Mouse (Mus musculus): ENCODE measurements at regions not wholly inside any gene's neighbourhood (a gene's known extent, or its start where the extent isn't known, plus 50 kb on each side); places are given as distances from the start of the nearest gene placed in this dataset.

DNA sequence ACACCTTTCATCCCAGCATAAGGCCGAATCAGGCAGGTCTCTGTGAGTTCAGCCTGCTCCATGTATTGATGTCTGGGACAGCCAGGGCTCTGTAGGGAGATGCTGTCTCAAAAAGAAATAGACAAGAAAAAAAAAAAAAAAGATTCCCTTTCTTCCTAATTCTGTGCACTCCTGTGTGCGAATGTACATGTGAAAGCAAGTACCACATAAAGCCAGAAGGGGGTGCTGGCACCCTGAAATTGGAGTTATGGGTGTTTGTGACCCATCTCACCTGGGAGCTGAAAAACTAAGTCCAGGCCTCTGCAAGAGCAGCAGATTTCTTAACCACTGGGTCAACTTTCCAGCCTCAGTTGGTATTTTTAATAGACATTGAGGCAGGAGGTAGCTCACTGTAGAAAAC lies 280.6 kb upstream of the Zdhhc25 start:
- intact Hi-C loops (cut with DNase I): no loop called here
- no peaks in the 10 kb centered on the region for H3K36me3 ChIP-seq (ENCODE audit: control insufficient read depth, insufficient read depth, low read length)
- H3K4me3 ChIP-seq: no peak overlapping the region
- peak; percentile 23; the same call in 1 of the 2 replicates for TF ChIP-seq CTCF (IDR thresholded peaks at IDR 0.05)
- TF ChIP-seq POLR2A (IDR thresholded peaks at IDR 0.05; ENCODE audit: insufficient read depth, low read depth, low read length): no peak
- TF ChIP-seq EP300 (IDR thresholded peaks at IDR 0.05; ENCODE audit: insufficient read depth, low read depth, low read length): no peak
- H3K27ac ChIP-seq: no peak overlapping the region
- DNase-seq: no peak
- WGBS: 63% methylated on average over 2 of the region's 2 CpGs
- no peaks in the 10 kb centered on the region for H3K4me1 ChIP-seq (ENCODE audit: control insufficient read depth, insufficient read depth, low read length)
- no peaks in the 10 kb centered on the region for H3K79me2 ChIP-seq (replicated peaks; ENCODE audit: control insufficient read depth, insufficient read depth, low read length)
- H3K27me3 ChIP-seq (ENCODE audit: control insufficient read depth, insufficient read depth, low read length): no peaks in the 10 kb centered on the region
- H3K9ac ChIP-seq (ENCODE audit: low read depth, low read length): no peak overlapping the region

- Histone ChIP-seq H3K9ac (ENCODE audit: low read depth, low read length) (no peak overlapping the region), H3K27ac (no peak overlapping the region), H3K4me1 (ENCODE audit: control insufficient read depth, insufficient read depth, low read length) (no peaks in the 10 kb centered on the region), H3K4me3 (no peak overlapping the region), H3K79me2 (replicated peaks; ENCODE audit: control insufficient read depth, insufficient read depth, low read length) (no peaks in the 10 kb centered on the region), H3K36me3 (ENCODE audit: control insufficient read depth, insufficient read depth, low read length) (no peaks in the 10 kb centered on the region), H3K27me3 (ENCODE audit: control insufficient read depth, insufficient read depth, low read length) (no peaks in the 10 kb centered on the region)
- no peak for TF ChIP-seq EP300 (IDR thresholded peaks at IDR 0.05; ENCODE audit: insufficient read depth, low read depth, low read length)
- TF ChIP-seq POLR2A (IDR thresholded peaks at IDR 0.05; ENCODE audit: insufficient read depth, low read depth, low read length): no peak
- TF ChIP-seq CTCF (IDR thresholded peaks at IDR 0.05): no peak
- WGBS: 79% methylated on average over 16 of the region's 16 CpGs
- intact Hi-C loops (cut with DNase I): no loop called here
- no peak for DNase-seq
Measured at GRCm38 (mm10) chr15:88323584-88324375, 276.3 kb upstream of the Zdhhc25 start.

DNA sequence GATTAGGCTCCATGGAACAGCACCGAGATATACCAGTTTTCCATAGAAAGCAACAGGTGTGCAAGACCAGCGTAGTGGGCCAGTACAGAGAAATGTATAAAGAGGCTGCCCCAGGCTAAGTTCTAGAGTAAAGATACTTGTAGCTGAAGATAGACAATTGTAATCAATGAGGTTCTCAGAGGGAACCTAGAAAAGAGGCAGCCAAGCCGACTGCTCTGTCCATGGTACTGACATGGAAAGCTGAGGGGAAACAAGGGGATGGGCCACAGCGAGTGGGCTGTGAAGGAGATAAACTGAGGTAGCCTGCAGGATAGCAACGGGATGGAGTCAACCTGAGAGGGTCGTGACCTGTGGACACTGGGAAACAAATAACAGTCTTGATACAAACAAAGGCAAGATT lies 275.0 kb upstream of the Zdhhc25 start:
- Histone ChIP-seq H3K9ac (ENCODE audit: low read depth, low read length) (no peak overlapping the region), H3K4me3 (no peak overlapping the region), H3K4me1 (ENCODE audit: control insufficient read depth, insufficient read depth, low read length) (no peaks in the 10 kb centered on the region), H3K79me2 (replicated peaks; ENCODE audit: control insufficient read depth, insufficient read depth, low read length) (no peaks in the 10 kb centered on the region), H3K27me3 (ENCODE audit: control insufficient read depth, insufficient read depth, low read length) (no peaks in the 10 kb centered on the region), H3K36me3 (ENCODE audit: control insufficient read depth, insufficient read depth, low read length) (no peaks in the 10 kb centered on the region), H3K27ac (no peak overlapping the region)
- no peak for DNase-seq
- TF ChIP-seq CTCF (IDR thresholded peaks at IDR 0.05): no peak
- no peak for TF ChIP-seq EP300 (IDR thresholded peaks at IDR 0.05; ENCODE audit: insufficient read depth, low read depth, low read length)
- TF ChIP-seq POLR2A (IDR thresholded peaks at IDR 0.05; ENCODE audit: insufficient read depth, low read depth, low read length): no peak
- 38% methylated on average over 6 of the region's 6 CpGs for WGBS
- intact Hi-C loops (cut with DNase I): no loop called here

GRCm38 (mm10) chr15:88353206-88353605 lies 246.9 kb upstream of the Zdhhc25 start:
- Histone ChIP-seq H3K27me3 (ENCODE audit: control insufficient read depth, insufficient read depth, low read length) (no peaks in the 10 kb centered on the region), H3K79me2 (replicated peaks; ENCODE audit: control insufficient read depth, insufficient read depth, low read length) (no peaks in the 10 kb centered on the region), H3K4me3 (no peak overlapping the region), H3K4me1 (ENCODE audit: control insufficient read depth, insufficient read depth, low read length) (no peaks in the 10 kb centered on the region), H3K36me3 (ENCODE audit: control insufficient read depth, insufficient read depth, low read length) (no peaks in the 10 kb centered on the region), H3K27ac (no peak overlapping the region), H3K9ac (ENCODE audit: low read depth, low read length) (no peak overlapping the region)
- intact Hi-C loops (cut with DNase I): no loop called here
- 83% methylated on average over 2 of the region's 2 CpGs for WGBS
- DNase-seq: no peak
- no peak for TF ChIP-seq POLR2A (IDR thresholded peaks at IDR 0.05; ENCODE audit: insufficient read depth, low read depth, low read length)
- no peak for TF ChIP-seq CTCF (IDR thresholded peaks at IDR 0.05)
- no peak for TF ChIP-seq EP300 (IDR thresholded peaks at IDR 0.05; ENCODE audit: insufficient read depth, low read depth, low read length)

- Histone ChIP-seq H3K27me3 (ENCODE audit: control insufficient read depth, insufficient read depth, low read length) (no peaks in the 10 kb centered on the region), H3K27ac (no peak overlapping the region), H3K9ac (ENCODE audit: low read depth, low read length) (no peak overlapping the region), H3K79me2 (replicated peaks; ENCODE audit: control insufficient read depth, insufficient read depth, low read length) (no peaks in the 10 kb centered on the region), H3K4me1 (ENCODE audit: control insufficient read depth, insufficient read depth, low read length) (no peaks in the 10 kb centered on the region), H3K4me3 (no peak overlapping the region), H3K36me3 (ENCODE audit: control insufficient read depth, insufficient read depth, low read length) (no peaks in the 10 kb centered on the region)
- TF ChIP-seq EP300 (IDR thresholded peaks at IDR 0.05; ENCODE audit: insufficient read depth, low read depth, low read length): no peak
- no peak for TF ChIP-seq CTCF (IDR thresholded peaks at IDR 0.05)
- TF ChIP-seq POLR2A (IDR thresholded peaks at IDR 0.05; ENCODE audit: insufficient read depth, low read depth, low read length): no peak
- no peak for DNase-seq
- intact Hi-C loops (cut with DNase I): no loop called here
- 40% methylated on average over 12 of the region's 12 CpGs for WGBS
Measured at GRCm38 (mm10) chr15:88360375-88361035, 239.6 kb upstream of the Zdhhc25 start.

GRCm38 (mm10) chr15:88361351-88361750 lies 238.8 kb upstream of the Zdhhc25 start:
- Histone ChIP-seq H3K4me1 (ENCODE audit: control insufficient read depth, insufficient read depth, low read length) (no peaks in the 10 kb centered on the region), H3K4me3 (no peak overlapping the region), H3K9ac (ENCODE audit: low read depth, low read length) (no peak overlapping the region), H3K36me3 (ENCODE audit: control insufficient read depth, insufficient read depth, low read length) (no peaks in the 10 kb centered on the region), H3K79me2 (replicated peaks; ENCODE audit: control insufficient read depth, insufficient read depth, low read length) (no peaks in the 10 kb centered on the region), H3K27me3 (ENCODE audit: control insufficient read depth, insufficient read depth, low read length) (no peaks in the 10 kb centered on the region), H3K27ac (no peak overlapping the region)
- no peak for TF ChIP-seq CTCF (IDR thresholded peaks at IDR 0.05)
- TF ChIP-seq POLR2A (IDR thresholded peaks at IDR 0.05; ENCODE audit: insufficient read depth, low read depth, low read length): no peak
- TF ChIP-seq EP300 (IDR thresholded peaks at IDR 0.05; ENCODE audit: insufficient read depth, low read depth, low read length): no peak
- DNase-seq: no peak
- intact Hi-C loops (cut with DNase I): no loop called here
- WGBS: 53% methylated on average over 5 of the region's 5 CpGs

Data from heart, adult 2 months (tissue).